In genomic region chr4:123859379-123859778, GRCm38 (mm10) we compare ENCODE assay signal across 21 mouse cellular contexts. TPM values are rescaled to one million over a fixed set of nuclear protein-coding genes. Genes with fewer than 3 reads are reported as not detected.
"Had no signal": no experiment of that assay in that cellular context is flagged by ENCODE, and none has a peak within 500 bp of the region (broad histone marks: within the 10 kb centered on the region; RNA-seq: fewer than 3 reads in every experiment).

Gene 4933427I04Rik, plus strand, starts transcription at chr4:123859679.

- H3K4me3 ChIP-seq: neural tube, embryonic 12.5 days; neural tube, embryonic 13.5 days; neural tube, embryonic 15.5 days; stomach, embryonic 15.5 days had no signal

- H3K4me1 ChIP-seq: neural tube, embryonic 12.5 days; neural tube, embryonic 13.5 days; neural tube, embryonic 15.5 days; stomach, embryonic 15.5 days had no signal

- H3K9ac ChIP-seq: neural tube, embryonic 12.5 days; neural tube, embryonic 13.5 days; neural tube, embryonic 15.5 days; stomach, embryonic 15.5 days had no signal

- H3K9me3 ChIP-seq: neural tube, embryonic 12.5 days; neural tube, embryonic 13.5 days; neural tube, embryonic 15.5 days; stomach, embryonic 15.5 days had no signal

- DNase-seq: retina, postnatal 1 day; right cerebral cortex, adult 18-20 months; right cerebral cortex, postnatal 14 days; right cerebral cortex, postnatal 25 days; right cerebral cortex, postnatal 4 days; spleen, adult 18-20 months; thymus, adult 18-20 months; thymus, adult 2 months; thymus, postnatal 14 days; thymus, postnatal 25 days; thymus, postnatal 36 days; thymus, postnatal 4 days had no signal

- H3K27me3 ChIP-seq: neural tube, embryonic 12.5 days; neural tube, embryonic 13.5 days; neural tube, embryonic 15.5 days; stomach, embryonic 15.5 days had no signal

- H3K27ac ChIP-seq: neural tube, embryonic 12.5 days; neural tube, embryonic 13.5 days; neural tube, embryonic 15.5 days; stomach, embryonic 15.5 days; stomach, postnatal 0 days had no signal

- H3K36me3 ChIP-seq: neural tube, embryonic 12.5 days; neural tube, embryonic 13.5 days; neural tube, embryonic 15.5 days; stomach, embryonic 15.5 days had no signal

- H3K4me2 ChIP-seq: neural tube, embryonic 12.5 days; neural tube, embryonic 13.5 days; neural tube, embryonic 15.5 days; stomach, embryonic 15.5 days had no signal

RNA-seq across cellular contexts. Expression of gene 4933427I04Rik, which starts in this region (rescaled TPM):
- polyA plus RNA-seq: neural tube, embryonic 11.5 days; small intestine, adult 2 months; spleen, adult 2 months; stomach, postnatal 0 days; thymus, postnatal 0 days had no signal
